Mouse (Mus musculus) lung, adult 2 months (tissue): ENCODE data around the gene Atp5g3. TPM values are rescaled to one million over a fixed set of nuclear protein-coding genes. Genes with fewer than 3 reads are reported as not detected.

ENCODE experiments used
- DNase-seq: peaks from one replicate; pipeline ENCODE4 v3.0.0; 2022
- H3K4me1 ChIP-seq: fragments of 200-500 bp; 2 replicates; pipeline ENCODE4 v1.6.1; 2011; ENCODE audit warnings: low read length; ENCODE audit not compliant: control insufficient read depth, insufficient read depth
- H3K4me3 ChIP-seq: fragments of 200-500 bp; replicated peaks from 2 replicates; pipeline ENCODE3; 2011; ENCODE audit warnings: low read depth, mild to moderate bottlenecking, control low read depth, low read length; ENCODE audit errors: extremely low read depth
- CTCF ChIP-seq: fragments of 200-500 bp; IDR thresholded peaks from 2 replicates; pipeline ENCODE4 v1.5.1; 2011; ENCODE audit warnings: mild to moderate bottlenecking, low read length, control low read depth; ENCODE audit not compliant: insufficient read depth
- POLR2A ChIP-seq: fragments of 200-500 bp; IDR thresholded peaks from 2 replicates; pipeline ENCODE4 v1.6.1; 2011; ENCODE audit warnings: low read depth, mild to moderate bottlenecking, control low read depth, low read length, borderline replicate concordance; ENCODE audit errors: extremely low read depth
- WGBS: fragments of 180-500 bp; shearing (Covaris S2); methylation state at CpG from one replicate; pipeline ENCODE4 v1.1.7; 2018; 5-methylcytosine and 5-hydroxymethylcytosine counted together
- polyA plus RNA-seq: library from polyadenylated mRNA; depleted of rRNA; stranded (reverse); fragments of >200 nt; gene quantifications from 2 replicates; pipeline ENCODE4 v1.2.3, GENCODE M21; 2012; rRNA removed

Gene Atp5g3
- polyA plus RNA-seq, 1 experiment, result 232 TPM

GRCm38 (mm10) chr2:73867764-73868487 lies 43.2 kb downstream of the Atp5g3 start:
- TF ChIP-seq CTCF (peak; percentile 71), POLR2A (no peak)
- no peak overlapping the region for H3K4me3 ChIP-seq
- peak; percentile 65 for DNase-seq
- 82% methylated on average over 16 of the region's 16 CpGs for WGBS
- H3K4me1 ChIP-seq, result no peaks in the 10 kb centered on the region

- 74% methylated on average over 4 of the region's 4 CpGs for WGBS
- Histone ChIP-seq H3K4me1 (no peaks in the 10 kb centered on the region; the same call in 1 of the 2 replicates), H3K4me3 (no peak overlapping the region)
- TF ChIP-seq POLR2A, result no peak
- no peak for TF ChIP-seq CTCF
- no peak for DNase-seq
Measured at GRCm38 (mm10) chr2:73860046-73860624, 51.0 kb downstream of the Atp5g3 start.

Other genes with a start within 250 kb of the Atp5g3 start
- gene Chn1, start 136.0 kb downstream of the Atp5g3 start, polyA plus RNA-seq, result 24.4 and 35.6 TPM in 2 replicates
- gene Atf2, start 18.7 kb downstream of the Atp5g3 start, polyA plus RNA-seq, result 10.3 and 11.9 TPM in 2 replicates